Mouse (Mus musculus): ENCODE measurements around the gene 6430571L13Rik.

Gene 6430571L13Rik

DNA sequence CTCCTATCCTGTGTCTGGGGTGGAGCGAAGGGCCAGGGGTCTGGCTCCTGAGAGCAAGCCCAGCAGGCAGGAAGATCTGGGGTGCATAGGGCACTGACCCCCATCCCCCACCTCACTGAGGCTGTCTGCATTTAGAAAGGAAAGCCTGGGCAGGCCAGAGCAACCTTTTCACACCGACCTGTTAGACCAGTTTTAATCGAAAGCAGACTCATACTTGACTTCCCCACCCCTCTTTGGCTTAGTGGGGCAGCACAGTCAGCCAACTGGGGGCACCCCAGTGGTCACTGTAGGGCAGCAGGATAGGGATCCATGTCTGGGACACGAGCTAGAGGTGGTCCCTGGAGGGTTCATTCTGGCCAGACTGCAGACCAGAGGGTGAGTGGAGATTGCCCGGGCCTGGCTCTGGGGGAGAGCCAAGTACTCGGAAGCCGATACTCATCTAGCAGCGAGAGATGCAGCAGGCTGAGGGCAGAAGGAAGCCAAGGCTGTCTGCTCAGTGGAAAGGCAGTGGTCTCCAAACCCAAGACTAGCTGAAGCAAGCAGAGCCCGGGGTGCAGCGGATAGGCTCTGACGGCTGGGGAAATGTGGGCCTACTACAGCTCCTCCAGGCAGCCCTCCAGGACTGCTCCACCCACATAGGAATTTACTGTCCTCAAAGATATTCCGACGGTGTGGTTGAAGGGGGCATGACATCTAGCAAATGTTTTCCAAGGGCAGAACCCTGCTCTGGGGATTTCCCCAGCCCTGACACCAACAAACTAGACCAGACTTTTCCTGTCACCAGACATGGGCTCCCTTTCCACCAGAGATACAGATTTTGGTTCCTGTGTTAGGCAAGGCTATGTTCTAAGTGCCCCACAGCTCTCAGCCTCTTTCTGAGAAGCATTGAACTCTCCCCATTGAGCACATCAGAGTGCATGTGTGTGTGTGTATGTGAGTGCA, 34.5 kb upstream of the 6430571L13Rik start:
- in situ Hi-C loops (cut with MboI, MseI) = loop anchor here (10.0 kb wide), 1 partner anchor 1111 kb away; the partner anchor contains the start of gene Ppm1m

DNA sequence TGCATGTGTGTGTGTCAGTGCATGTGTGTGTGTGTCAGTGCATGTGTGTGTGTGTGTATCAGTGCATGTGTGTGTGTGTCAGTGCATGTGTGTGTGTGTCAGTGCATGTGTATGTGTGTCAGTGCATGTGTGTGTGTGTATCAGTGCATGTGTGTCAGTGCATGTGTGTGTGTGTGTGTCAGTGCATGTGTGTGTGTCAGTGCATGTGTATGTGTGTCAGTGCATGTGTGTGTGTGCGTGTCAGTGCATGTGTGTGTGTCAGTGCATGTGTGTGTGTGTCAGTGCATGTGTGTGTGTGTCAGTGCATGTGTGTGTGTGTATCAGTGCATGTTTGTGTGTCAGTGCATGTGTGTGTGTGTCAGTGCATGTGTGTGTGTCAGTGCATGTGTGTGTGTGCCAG, 33.7 kb upstream of the 6430571L13Rik start:
- in situ Hi-C loops (cut with MboI, MseI) = loop anchor here (10.0 kb wide), 1 partner anchor 1112 kb away; the partner anchor contains the start of gene Ppm1m

DNA sequence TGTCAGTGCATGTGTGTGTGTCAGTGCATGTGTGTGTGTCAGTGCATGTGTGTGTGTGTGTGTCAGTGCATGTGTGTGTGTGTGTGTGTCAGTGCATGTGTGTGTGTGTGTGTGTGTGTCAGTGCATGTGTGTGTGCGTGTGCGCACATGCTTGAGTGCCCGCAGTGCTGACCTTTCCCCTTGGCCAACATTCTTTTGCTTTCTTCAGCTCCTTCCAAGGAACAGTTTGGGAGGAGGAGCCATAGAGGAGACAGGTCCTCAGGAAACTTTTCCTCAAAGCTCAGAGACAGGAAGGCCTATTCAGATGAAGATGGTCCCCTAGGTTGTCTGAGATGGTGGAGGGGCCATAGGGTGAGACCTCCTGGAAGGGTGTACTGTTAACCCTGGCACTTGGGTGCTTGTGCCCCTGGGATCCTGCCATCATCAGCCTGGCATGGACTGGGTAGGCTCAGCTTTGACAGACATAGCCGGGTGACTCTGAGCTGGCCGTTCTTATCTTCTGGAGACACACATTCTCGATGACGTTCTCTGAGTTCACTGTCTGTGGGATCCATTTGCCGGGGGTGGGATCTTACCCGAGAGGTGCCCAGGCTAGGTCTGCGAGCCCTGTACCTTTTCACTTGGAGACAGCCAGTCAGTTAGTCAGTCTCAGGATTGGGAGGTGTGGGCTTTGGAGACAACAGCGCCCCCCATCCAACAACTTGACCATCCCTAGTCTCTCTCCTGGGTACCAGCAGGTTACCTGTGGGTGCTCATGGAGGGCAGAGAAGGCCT, 33.1 kb upstream of the 6430571L13Rik start:
- in situ Hi-C loops (cut with MboI, MseI) = loop anchor here (10.0 kb wide), 1 partner anchor 1112 kb away; the partner anchor contains the start of gene Ppm1m

DNA sequence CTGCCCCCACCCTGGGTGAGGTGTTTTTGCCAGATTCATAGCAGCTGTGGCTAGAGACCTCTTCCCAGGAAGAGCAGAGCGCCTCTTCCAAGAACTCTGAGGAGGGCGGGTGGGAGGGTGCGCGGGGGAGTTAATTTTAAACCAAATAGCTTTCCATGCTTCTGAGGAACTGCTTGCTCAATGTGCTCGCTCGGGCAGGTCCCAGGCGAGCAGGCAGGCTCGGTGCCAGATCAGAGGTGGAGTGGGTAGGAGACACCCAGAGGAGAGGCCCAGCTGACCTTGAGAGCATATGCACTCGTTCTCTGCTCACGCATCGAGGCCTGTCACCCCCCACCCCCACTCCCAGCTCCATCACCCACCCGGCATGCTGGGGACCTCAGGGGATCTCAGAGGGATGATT, 32.5 kb upstream of the 6430571L13Rik start:
- in situ Hi-C loops (cut with MboI, MseI) = loop anchor here (10.0 kb wide), 1 partner anchor 1113 kb away; the partner anchor contains the start of gene Ppm1m

DNA sequence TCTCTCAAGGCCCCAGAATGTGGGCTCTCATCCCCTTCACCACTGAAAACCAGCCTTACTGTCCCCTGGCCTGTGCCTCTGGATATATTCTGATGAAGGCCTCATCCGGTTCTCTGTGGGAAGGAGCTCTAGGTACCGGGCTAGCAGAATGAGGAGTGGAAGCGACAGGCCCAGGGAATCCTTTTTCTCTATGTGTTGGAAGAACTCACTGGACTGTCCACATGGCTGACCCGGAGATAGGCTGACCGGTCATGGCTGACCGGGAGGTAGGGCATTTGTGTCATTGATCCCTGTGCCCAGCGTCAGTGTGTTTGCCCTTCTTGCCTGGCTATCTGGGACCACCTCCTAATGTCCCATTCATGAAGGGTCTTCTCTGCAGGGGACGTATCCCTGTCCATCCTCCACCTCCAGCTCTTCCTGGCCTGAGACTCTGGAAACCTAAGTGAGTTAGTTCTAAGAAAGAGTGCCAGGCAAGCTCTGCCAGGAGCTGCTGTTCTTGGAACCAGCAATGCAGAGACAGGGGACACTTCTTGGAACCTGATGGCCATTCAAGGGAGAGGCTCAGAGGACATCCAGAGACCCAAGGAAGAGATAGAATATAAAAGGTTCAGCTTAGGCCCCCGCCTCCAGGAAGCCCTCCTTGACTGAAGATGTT, 31.9 kb upstream of the 6430571L13Rik start:
- in situ Hi-C loops (cut with MboI, MseI) = loop anchor here (10.0 kb wide), 1 partner anchor 1114 kb away; the partner anchor contains the start of gene Ppm1m

DNA sequence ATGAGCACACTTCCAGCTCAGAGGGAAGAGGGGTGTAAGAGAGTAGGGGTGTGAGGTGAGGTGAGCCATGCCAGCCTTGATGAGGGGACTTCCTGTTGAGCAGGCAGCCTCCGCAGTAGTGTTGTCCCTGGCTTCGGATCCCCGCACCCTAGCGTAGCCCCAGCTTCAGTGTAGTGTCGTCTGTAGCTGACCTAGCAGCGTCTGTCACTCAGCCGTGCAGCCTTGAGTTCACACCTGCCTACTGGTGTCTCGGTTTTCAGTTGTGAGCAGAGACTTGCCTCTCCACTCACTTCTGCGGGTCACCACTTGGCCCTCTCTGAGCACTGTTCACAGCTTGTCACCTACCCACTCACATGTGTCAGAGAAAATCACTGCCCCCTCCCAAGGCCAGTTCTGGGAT, 31.2 kb upstream of the 6430571L13Rik start:
- in situ Hi-C loops (cut with MboI, MseI) = loop anchor here (10.0 kb wide), 1 partner anchor 1114 kb away; the partner anchor contains the start of gene Ppm1m

DNA sequence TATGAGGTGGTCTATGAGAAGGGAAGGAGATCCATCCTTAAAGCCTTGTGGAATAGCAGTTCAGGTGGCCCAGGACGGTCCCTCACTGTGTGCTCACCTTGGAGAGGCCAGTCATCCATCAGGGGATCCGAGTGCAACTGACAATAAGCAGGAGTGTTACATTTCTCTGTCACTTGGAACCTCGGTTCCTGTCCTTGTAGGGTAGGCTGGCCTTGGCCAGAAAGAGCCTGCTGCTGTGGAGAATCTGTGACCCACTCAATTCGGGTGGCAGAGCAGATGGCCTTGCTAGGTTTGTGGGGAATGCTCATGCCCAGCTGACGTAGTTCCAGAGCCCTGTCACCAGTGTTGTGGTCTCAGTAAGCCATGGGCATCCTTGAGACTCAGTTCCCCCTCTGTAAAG, 30.8 kb upstream of the 6430571L13Rik start:
- in situ Hi-C loops (cut with MboI, MseI) = loop anchor here (10.0 kb wide), 1 partner anchor 1115 kb away; the partner anchor contains the start of gene Ppm1m

DNA sequence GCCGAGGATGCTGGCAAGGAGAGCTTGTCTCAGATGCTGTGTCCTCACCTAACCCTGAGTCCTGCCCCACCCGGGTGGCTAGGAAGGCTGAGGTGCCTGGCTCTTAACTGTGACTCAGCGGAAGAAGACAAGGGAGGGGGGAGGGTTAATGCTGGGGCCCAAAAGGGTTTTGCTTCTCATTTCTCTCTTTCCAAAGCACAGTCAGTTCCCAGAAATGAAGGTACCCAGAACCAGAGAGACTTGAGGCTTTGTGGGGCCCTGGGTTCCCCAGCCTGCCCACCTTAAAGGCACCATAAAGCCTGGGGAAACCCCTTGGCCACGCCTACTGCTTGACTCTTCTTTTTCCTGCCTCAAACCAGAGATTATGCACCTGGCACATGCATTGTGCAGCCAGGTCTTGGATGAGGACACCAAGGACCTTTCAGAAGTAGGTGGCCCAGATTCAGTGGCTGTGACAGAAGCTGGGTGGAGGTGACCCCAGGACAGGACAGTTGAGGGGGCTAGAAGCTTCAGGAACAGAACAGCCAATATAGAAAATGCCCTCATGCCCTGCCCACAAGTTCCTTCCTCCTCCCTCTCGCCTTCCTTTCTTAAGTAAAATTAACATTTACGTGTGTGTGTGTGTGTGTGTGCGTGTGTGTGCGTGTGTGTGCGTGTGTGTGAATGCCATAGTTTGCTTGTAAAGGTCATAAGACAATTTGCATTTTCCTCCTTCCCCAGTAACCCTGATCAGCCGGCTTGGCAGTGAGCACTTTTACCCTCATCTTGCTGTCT, 27.4 kb upstream of the 6430571L13Rik start:
- in situ Hi-C loops (cut with MboI, MseI) = no loop called here

DNA sequence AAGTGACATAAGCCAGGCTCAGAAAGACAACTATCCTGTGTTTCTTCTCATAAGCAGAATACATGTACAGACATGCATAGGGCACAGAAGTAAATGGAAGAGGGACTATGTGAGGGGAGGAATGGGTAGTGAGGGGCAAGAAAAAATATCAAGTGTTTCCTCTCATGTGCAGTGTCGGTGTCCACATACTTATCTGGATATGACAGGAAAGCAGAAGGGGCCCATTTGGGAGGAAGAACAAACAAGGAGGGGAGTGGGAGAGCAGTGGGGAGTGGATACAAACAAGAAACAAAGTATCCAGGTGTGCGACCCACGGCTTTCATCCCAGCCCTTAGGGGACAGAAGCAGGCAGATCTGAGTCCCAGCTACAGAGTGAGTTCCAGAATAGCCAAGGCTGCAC, 26.5 kb upstream of the 6430571L13Rik start:
- in situ Hi-C loops (cut with MboI, MseI) = no loop called here

DNA sequence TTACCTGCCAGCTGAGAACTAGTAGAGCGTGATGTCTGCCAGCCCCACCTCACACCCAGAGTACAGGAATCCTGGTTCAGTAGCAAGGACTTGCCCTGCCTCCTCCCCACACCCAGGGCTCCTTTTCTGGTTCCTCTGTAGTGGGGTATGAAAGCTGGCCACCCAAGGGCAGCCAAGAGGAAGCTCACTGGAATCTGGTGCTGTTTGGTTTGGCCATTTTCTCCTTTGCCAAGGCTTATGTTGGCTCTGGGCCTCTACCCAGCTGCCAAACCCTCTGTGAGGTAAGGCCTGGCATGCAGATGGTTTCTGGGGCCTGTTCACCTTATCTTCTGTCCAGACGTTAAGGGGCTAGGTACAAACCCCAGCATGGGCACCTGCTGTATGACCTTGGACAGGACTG, 24.6 kb upstream of the 6430571L13Rik start:
- in situ Hi-C loops (cut with MboI, MseI) = no loop called here

DNA sequence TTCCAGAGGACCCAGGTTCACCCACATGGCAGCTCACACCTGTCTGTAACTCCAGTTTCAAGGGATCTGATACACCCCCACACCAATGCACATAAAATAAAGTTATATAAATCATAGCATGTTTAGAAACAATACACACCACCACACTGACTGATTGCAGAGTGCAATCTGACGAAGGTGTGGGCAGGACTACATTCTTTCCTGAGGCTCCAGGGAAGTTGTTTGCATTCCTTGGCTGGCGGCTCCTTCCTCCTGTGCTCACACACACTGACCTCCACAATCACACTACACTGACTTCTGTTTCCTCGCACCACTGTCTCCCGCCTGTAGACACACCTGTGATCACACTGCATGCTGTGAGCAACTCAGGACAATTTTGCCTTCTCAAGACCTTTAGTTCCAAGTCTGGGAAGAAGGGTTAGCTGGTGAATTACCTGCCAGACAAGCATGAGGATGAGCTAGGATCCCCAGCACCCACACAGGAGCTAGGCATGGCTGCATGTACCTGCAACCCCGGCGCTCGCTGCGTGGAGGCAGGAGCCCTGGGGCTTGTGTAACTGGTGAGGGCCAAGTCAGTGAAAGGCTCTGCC, 17.8 kb upstream of the 6430571L13Rik start:
- in situ Hi-C loops (cut with MboI, MseI) = no loop called here

DNA sequence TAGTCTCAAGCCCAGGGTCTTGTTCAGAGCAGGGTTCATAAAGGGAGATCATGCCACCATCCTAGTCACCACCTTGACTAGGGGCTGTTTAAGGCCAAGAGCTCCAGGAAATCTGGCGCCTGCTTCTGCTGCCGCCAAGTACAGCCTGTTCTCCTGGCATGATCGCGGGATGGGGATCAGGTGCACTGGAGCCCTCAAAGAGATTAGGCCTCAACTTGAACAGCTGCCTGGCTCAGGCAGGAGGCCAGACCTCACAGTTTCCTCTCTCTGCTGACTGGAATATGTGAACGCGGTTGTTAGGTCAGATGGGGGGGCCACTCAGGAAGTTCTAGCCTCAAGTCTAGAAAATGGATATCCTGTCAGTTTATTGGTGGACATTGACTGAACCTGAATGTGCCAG, 16.8 kb upstream of the 6430571L13Rik start:
- in situ Hi-C loops (cut with MboI, MseI) = no loop called here

DNA sequence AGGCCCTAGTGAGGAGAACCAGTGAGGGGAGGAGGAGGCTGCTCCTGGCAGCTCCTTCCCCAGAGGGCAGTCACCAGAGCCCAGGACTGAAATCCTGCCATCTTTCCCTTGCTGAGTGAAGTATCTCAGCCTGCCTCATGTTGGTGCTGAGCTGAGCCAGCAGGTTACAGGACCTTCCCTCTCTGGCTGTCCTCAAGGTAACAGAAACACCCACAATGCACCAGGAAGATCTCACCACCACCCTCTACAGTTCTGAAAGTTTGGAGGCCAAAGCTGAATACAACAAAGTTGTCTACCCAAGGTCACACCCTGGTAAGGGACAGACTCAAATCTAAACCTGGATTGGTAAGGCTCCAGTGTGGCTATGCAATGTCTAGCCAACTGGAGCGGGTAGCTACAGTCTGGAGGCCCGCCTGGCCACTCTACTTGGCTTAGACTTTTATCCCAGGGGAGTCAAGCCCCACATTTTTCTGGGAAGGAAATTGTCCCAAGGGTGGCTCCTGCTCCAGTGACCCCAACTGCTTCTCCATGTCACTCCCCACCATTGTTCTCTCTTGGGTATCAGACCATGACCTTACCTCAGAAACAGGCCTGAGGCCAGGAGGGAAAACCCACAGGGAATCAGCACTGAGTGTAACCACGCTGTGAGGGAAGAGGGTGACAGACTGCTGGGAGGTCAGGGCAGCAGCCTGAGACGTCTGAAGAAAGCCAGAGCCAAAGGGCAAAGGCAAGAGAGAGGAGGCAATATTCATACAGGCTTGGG, 15.4 kb upstream of the 6430571L13Rik start:
- in situ Hi-C loops (cut with MboI, MseI) = loop anchor here (25.0 kb wide), 1 partner anchor 1737 kb away; the partner anchor contains the start of genes Atrip and Trex1

DNA sequence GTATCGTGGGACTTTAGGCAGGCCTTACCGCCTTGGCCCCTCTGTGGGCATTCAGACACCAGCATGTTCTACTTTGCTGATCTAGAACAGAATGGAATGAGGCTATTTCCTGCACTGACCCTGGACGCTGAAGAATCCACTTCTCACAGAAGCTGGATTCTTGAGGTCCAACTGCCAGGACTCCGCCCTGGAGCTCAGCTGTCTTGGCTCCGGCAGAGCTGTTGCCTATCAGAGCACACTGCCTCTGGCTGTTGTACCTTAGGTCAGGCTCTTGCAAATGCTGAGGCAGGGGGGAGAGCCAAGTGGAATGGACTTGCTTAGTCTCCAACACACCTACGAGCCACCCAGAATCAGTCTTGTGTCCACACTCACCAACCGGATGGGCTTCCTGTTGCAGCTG, 14.5 kb upstream of the 6430571L13Rik start:
- in situ Hi-C loops (cut with MboI, MseI) = loop anchor here (25.0 kb wide), 1 partner anchor 1736 kb away; the partner anchor contains the start of genes Atrip and Trex1

DNA sequence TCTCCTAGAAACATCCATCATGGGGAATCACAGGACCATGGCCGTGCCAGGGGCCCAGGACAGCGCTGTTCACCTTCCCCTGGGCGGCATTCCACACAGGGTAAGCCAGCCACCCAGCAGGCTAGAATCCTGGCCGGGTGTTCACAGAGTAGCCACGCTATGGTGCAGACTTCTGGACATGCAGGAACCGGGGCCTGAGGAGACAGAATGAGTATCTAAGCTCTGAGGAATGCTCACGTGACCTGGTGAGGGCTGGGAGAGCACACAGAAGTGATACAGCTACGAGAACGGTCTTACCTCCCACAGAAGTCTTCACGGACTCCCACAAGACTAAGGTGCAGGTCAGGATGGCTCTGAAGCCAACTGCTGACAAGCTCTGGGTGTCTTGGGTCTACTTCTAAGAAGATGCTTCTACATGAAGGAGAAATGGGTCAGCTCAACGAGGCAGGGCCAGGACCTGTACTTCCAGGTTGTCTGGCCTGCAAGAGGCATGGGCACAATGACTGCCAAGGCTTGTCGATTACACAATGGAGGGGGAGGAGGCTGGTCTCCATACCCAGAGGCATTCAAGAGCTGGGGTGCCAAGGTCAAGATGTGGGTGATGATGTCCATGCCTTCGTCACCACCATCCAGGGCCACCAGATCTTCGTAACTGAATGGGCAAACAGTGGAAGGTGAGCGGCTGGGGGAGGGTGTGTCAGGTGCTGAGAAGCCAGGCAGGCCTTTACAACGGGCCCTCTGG, 12.4 kb upstream of the 6430571L13Rik start:
- in situ Hi-C loops (cut with MboI, MseI) = loop anchor here (25.0 kb wide), 1 partner anchor 1734 kb away; the partner anchor contains the start of genes Atrip and Trex1

DNA sequence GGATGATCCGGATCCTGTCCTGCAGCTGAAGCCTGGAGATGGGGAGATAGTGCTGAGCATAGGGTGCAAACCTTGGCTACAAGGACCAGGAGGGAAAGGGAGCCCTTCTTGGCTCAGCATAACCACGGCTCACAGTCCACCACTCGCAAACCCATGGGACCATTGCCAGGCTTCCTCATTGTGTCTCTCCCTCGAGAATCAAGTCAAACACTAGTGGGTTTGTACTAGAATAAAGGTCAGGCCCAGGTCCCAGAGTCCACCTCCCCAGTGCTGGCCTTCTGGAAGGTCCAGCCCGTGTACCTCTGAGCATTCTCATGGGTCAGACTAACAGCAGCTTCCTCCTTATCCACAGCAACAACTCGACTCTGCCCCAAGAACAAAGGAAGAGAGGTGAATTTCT, 9.6 kb upstream of the 6430571L13Rik start:
- in situ Hi-C loops (cut with MboI, MseI) = loop anchor here (5.0 to 25.0 kb wide), 2 partner anchors 33 to 1732 kb away; partner anchors contain the start of genes Atrip, Cish and Trex1

DNA sequence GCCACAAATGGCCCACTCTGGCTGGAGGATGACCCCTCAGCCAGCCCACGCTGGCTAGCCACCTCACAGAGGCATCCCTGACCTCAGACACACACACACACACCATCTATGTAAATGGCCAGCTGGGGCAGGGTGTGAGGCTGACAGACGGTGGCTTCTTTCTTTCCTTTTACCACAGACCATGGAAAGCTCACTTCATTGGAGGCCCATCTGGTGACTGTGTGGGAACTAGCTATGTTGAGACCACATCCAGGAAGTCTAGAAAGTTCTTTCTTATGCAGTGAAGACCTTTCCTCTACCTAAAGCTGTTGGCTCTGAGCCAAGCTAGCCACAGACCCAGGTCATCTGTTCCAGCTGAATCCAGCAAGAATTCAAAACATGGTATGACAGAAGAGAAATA, 6.7 kb upstream of the 6430571L13Rik start:
- in situ Hi-C loops (cut with MboI, MseI) = loop anchor here (5.0 to 25.0 kb wide), 2 partner anchors 36 to 1729 kb away; partner anchors contain the start of genes Atrip, Cish and Trex1

DNA sequence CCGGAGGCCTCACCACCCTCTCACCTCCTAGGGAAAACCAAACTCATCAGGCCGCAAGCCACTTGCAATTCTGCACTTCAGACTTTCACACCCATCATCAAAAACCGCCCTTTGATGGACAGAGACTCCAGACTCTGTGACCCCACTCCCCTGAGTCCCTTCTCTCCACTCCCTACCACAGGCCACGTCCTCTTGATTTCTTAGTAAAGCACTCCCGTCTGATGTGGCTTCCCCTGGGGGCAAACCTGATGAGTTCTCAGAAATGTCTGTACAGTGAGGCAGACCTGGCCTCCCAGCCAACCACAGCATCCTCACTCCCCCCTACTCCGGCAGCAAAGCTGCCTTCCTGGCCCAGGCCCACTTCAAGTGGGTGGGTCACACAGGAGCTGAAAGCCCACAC, 6.0 kb upstream of the 6430571L13Rik start:
- in situ Hi-C loops (cut with MboI, MseI) = loop anchor here (5.0 to 25.0 kb wide), 2 partner anchors 37 to 1728 kb away; partner anchors contain the start of genes Atrip, Cish and Trex1
